Comparison of ENCODE assay signal across 11 mouse cellular contexts in the genomic region with DNA sequence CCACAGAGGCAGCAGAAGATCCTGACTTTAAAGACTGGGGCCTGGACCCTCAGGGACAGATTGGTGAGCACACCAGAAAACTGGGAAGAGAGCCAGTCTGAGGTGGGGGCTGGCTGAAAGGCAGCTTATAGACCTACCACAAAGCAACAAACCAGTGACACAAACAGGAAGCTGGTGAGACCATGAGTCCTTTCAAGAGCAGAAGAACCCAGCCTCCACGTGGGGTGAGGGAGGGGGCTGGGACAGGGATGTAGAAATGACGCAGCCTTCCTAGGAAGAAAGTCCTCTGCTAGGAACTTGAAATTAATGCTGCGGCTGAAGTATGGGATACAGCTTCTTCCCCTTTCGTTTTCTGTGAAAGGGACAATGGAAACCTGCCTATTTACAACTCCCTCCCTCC.
A peak's percentile ranks its signal among the peaks of the same experiment; 100 is the strongest.
DNase-seq lines count a peak whose midpoint lies in the region; ATAC-seq and TF ChIP-seq lines count a peak whose summit lies in the region.
"Had no signal": no experiment of that assay in that cellular context is flagged by ENCODE, and none has a peak within 500 bp of the region (broad histone marks: within the 10 kb centered on the region; RNA-seq: fewer than 3 reads in every experiment).

No protein-coding gene starts in this region.

- no peak overlapping the region for H3K9ac ChIP-seq in forebrain, postnatal 0 days

- no peak overlapping the region for H3K4me3 ChIP-seq in forebrain, embryonic 10.5 days
- no peak overlapping the region for H3K4me3 ChIP-seq in forebrain, postnatal 0 days (ENCODE audit: low read depth, low read length)
- H3K4me3 ChIP-seq: erythroblast, embryonic 14.5 days had no signal

- no peak; the same call in 1 of the 2 replicates for ATAC-seq in forebrain, postnatal 0 days

- no peak for TF ChIP-seq CTCF in forebrain, postnatal 0 days (IDR thresholded peaks at IDR 0.05; ENCODE audit: low read depth)

- no peak overlapping the region for H3K4me2 ChIP-seq in forebrain, postnatal 0 days (ENCODE audit: low read depth)

- H3K4me1 ChIP-seq in forebrain, embryonic 10.5 days = peaks cover 55% of the 10 kb centered on the region
- peaks cover 18% of the 10 kb centered on the region for H3K4me1 ChIP-seq in forebrain, postnatal 0 days (ENCODE audit: insufficient read depth)

- no peak for DNase-seq in forebrain, embryonic 10.5 days (ENCODE audit: extremely low spot score, low spot score)
- DNase-seq in forebrain, postnatal 0 days = no peak
- DNase-seq in spleen, postnatal 36 days (ENCODE audit: low spot score in 2 of 2) = peak; percentile 27 to 31
- DNase-seq in spleen, postnatal 14 days (ENCODE audit: low spot score in 2 of 2) = no peak
- DNase-seq in lung, postnatal 4 days = peak; percentile 33 to 50
- DNase-seq in urinary bladder, postnatal 36 days (ENCODE audit: low spot score in 2 of 2) = no peak
- no peak for DNase-seq in heart, adult 8-10 months (ENCODE audit: low spot score)
- DNase-seq in adrenal gland, postnatal 14 days = no peak
- DNase-seq: adrenal gland, postnatal 10 days; kidney, adult 8-10 months had no signal

- 67% methylated on average over 4 of the region's 4 CpGs for WGBS in forebrain, embryonic 10.5 days
- 29% methylated on average over 4 of the region's 4 CpGs for WGBS in forebrain, postnatal 0 days

- peak overlapping the region; percentile 51; the same call in 1 of the 2 replicates for H3K27ac ChIP-seq in forebrain, embryonic 10.5 days
- H3K27ac ChIP-seq in forebrain, postnatal 0 days (ENCODE audit: low read depth, low read length) = no peak overlapping the region

- H3K9me3 ChIP-seq in forebrain, embryonic 10.5 days = no peaks in the 10 kb centered on the region
- H3K9me3 ChIP-seq in forebrain, postnatal 0 days (ENCODE audit: low read length) = no peaks in the 10 kb centered on the region

- peaks cover 11% of the 10 kb centered on the region for H3K27me3 ChIP-seq in forebrain, embryonic 10.5 days (ENCODE audit: poor library complexity, severe bottlenecking)
- H3K27me3 ChIP-seq in forebrain, postnatal 0 days (ENCODE audit: insufficient read depth, low read length) = no peaks in the 10 kb centered on the region; the same call in 1 of the 2 replicates

- no peaks in the 10 kb centered on the region for H3K36me3 ChIP-seq in forebrain, embryonic 10.5 days (replicated peaks)
- no peaks in the 10 kb centered on the region for H3K36me3 ChIP-seq in forebrain, postnatal 0 days (ENCODE audit: insufficient read depth)

Comparison
In these comparisons a context has a peak if more than half of its experiments do, and no peak if none do; other contexts are left out.
1. DNase-seq: peak in spleen, postnatal 36 days (2 of 2) and lung, postnatal 4 days (2 of 2); none in forebrain, embryonic 10.5 days (single experiment), forebrain, postnatal 0 days (single experiment), spleen, postnatal 14 days (0 of 2), urinary bladder, postnatal 36 days (0 of 2), heart, adult 8-10 months (single experiment) and adrenal gland, postnatal 14 days (single experiment).